Mouse (Mus musculus) hindbrain, embryonic 11.5 days (tissue): ENCODE data around the gene Coa3. TPM values are rescaled to one million over a fixed set of nuclear protein-coding genes. Genes with fewer than 3 reads are reported as not detected.

Experiments used
- ATAC-seq: fragments of 200-750 bp; cut with Nextera tagmentation; 2 replicates; pipeline ENCODE4 v1.8.0; 2017; ENCODE audit warnings: mild to moderate bottlenecking, moderate TSS enrichment, moderate library complexity; ENCODE audit not compliant: low FRiP score
- DNase-seq: peaks from one replicate; pipeline ENCODE4 v3.0.0-alpha.2; 2015; ENCODE audit warnings: low spot score
- H3K27ac ChIP-seq: fragments of 300-500 bp; sonication (generic); 2 replicates; pipeline ENCODE4 v1.5.1; 2014; ENCODE audit warnings: mild to moderate bottlenecking, low read depth, low read length
- H3K27me3 ChIP-seq: fragments of 300-500 bp; sonication (generic); 2 replicates; pipeline ENCODE4 v1.6.1; 2014; ENCODE audit warnings: mild to moderate bottlenecking, low read length, moderate library complexity, mixed read lengths; ENCODE audit not compliant: control insufficient read depth, insufficient read depth
- H3K36me3 ChIP-seq: fragments of 300-500 bp; sonication (generic); 2 replicates; pipeline ENCODE4 v1.6.1; 2014; ENCODE audit warnings: mild to moderate bottlenecking, low read length, moderate library complexity, mixed read lengths; ENCODE audit not compliant: control insufficient read depth, insufficient read depth
- H3K4me1 ChIP-seq: fragments of 300-500 bp; sonication (generic); replicated peaks from 2 replicates; pipeline ENCODE4 v1.6.1; 2014; ENCODE audit warnings: low read length, mixed read lengths; ENCODE audit not compliant: control insufficient read depth, insufficient read depth
- H3K4me2 ChIP-seq: fragments of 300-500 bp; sonication (generic); replicated peaks from 2 replicates; pipeline ENCODE4 v1.6.1; 2014; ENCODE audit warnings: mild to moderate bottlenecking, low read depth, low read length
- H3K4me3 ChIP-seq: fragments of 300-500 bp; sonication (generic); 2 replicates; pipeline ENCODE4 v1.5.1; 2014; ENCODE audit warnings: low read depth, low read length
- H3K9ac ChIP-seq: fragments of 300-500 bp; sonication (generic); 2 replicates; pipeline ENCODE4 v1.6.1; 2014; ENCODE audit warnings: low read depth, low read length
- H3K9me3 ChIP-seq: fragments of 300-500 bp; sonication (generic); 2 replicates; pipeline ENCODE4 v1.6.1; 2016; ENCODE audit warnings: low read length; ENCODE audit not compliant: control insufficient read depth
- WGBS: fragments of 180-500 bp; shearing (Covaris S2); extraction: QIAGEN DNeasy Blood & Tissue Kit; methylation state at CpG from one replicate; pipeline ENCODE4 v1.1.7; 2014; 5-methylcytosine and 5-hydroxymethylcytosine counted together
- polyA plus RNA-seq: library from polyadenylated mRNA; unstranded; fragments of >200 nt; fragmentation: Nextera tagmentation; extraction: Ambion mirVana; gene quantifications from 2 replicates; pipeline ENCODE4 v1.2.1, GENCODE M21; 2014

The Coa3 gene
- polyA plus RNA-seq, 1 experiment from 2014 or later, result 213 TPM

DNA sequence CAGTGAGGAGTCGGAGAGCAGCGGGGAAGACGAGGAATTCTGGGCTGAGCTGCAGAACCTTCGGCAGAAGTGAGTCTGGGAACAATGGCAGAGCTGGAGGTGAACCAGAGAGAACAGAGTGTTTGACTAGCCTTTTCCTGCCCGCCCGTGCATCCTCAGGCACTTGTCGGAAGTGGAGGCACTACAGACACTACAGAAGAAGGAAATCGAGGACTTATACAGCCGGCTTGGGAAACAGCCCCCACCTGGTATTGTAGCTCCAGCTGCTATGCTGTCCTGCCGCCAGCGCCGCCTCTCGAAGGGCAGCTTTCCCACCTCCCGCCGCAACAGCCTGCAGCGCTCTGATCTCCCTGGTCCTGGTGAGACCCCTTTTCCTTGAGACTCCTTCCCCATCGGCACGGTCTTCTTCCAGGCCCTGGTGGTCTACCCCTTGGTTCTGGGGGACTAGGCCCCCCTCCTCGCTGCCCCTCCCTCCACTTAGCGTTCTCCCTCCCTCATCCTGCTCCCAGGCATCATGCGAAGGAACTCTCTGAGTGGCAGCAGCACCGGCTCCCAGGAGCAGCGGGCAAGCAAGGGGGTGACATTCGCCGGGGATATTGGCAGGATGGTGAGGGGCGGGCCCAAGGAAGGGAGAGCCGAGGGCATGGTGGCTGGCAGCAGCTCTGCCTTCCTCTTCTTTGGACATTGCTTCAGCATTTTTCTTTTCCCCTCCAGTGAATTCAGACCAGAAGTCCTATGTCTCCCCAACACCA, 2.4 kb downstream of the Coa3 start:
- ATAC-seq (no peak), DNase-seq (no peak)
- Histone ChIP-seq H3K4me3 (0 out of 2 replicates have a peak overlapping the region, but pooled peaks have one; percentile 10), H3K4me2 (peak overlapping the region; percentile 15), H3K27ac (no peak overlapping the region), H3K4me1 (peaks cover 11% of the 10 kb centered on the region), H3K27me3 (no peaks in the 10 kb centered on the region; the same call in 1 of the 2 replicates), H3K36me3 (no peaks in the 10 kb centered on the region), H3K9ac (no peak overlapping the region), H3K9me3 (no peaks in the 10 kb centered on the region)
- 26% methylated on average over 27 of the region's 27 CpGs for WGBS

DNA sequence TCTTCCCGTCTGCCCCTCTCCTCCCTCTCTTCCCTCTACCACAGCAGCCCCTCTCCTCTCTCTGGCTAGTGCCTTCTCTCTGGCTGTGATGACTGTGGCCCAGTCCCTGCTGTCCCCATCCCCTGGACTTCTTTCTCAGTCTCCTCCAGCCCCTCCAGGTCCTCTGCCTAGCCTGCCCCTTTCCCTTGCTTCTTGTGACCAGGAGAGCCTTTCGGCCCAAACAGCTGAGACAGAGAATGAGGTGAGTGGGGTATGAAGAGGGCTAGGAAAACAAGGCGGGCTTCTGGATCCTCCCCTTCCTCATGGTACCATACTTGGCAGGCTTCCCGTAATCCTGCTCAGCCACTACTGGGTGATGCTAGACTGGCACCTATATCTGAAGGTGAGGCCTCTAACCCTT, 3.6 kb downstream of the Coa3 start:
- no peak for DNase-seq
- H3K27ac ChIP-seq, result no peak overlapping the region

DNA sequence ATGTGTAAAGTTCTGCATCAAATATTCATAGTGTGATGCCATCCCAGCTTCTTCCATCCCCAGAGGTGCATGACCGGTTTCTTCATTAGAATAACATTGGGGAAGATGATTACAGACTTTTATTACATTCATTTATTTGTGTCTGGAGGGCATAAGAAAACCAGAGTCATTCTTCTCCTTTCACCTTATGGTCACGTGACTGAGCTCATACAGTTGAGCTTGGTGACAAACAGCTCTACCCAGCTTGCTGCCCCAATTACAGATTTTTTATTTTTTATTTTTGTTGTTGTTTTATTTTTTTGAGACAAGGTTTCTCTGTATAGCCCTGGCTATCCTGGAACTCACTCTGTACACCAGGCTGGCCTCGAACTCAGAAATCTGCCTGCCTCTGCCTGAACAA, 6.5 kb downstream of the Coa3 start:
- Histone ChIP-seq H3K4me3 (no peak overlapping the region), H3K9me3 (no peaks in the 10 kb centered on the region), H3K27ac (no peak overlapping the region), H3K36me3 (no peaks in the 10 kb centered on the region), H3K9ac (no peak overlapping the region), H3K27me3 (no peaks in the 10 kb centered on the region; the same call in 1 of the 2 replicates), H3K4me1 (peaks cover 3% of the 10 kb centered on the region; the same call in 1 of the 2 replicates), H3K4me2 (no peak overlapping the region)
- ATAC-seq (no peak), DNase-seq (no peak)
- 86% methylated on average over 3 of the region's 3 CpGs for WGBS

More for the DNA sequence above, 3.6 kb downstream of the Coa3 start:
- Histone ChIP-seq H3K4me1 (peaks cover 11% of the 10 kb centered on the region), H3K4me3 (no peak overlapping the region), H3K4me2 (no peak overlapping the region), H3K27me3 (no peaks in the 10 kb centered on the region; the same call in 1 of the 2 replicates), H3K9me3 (no peaks in the 10 kb centered on the region), H3K9ac (no peak overlapping the region), H3K36me3 (no peaks in the 10 kb centered on the region)
- no peak for ATAC-seq
- 90% methylated on average over 4 of the region's 4 CpGs for WGBS

DNA sequence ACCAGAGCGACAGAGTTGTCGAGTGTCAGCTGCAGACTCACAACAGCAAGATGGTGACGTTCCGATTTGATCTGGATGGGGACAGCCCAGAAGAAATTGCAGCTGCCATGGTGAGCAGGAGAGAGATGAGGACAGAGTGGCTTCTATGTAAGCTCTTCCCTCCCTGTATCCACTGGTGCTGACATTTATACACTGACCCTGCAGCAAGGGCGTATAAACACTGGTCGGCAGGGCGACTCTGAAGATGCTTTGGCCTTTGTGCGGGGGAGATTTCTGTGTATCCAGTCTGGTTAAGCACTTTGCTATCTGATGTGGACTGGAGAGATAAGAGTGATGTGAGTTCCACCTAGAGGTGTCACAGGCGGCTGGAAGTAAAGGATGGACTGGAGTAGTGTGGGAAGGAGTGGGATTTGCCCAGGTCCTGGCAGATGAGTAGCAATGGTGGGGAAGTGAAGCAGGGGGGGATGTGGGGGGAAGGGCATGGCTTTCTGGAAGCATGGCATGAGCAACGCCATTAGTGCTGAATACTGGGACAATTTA, 9.3 kb downstream of the Coa3 start:
- no peaks in the 10 kb centered on the region for H3K4me1 ChIP-seq
- ATAC-seq (no peak), DNase-seq (peak; percentile 66)
- H3K9ac ChIP-seq, result no peak overlapping the region
- H3K27me3 ChIP-seq, result peaks cover 9% of the 10 kb centered on the region
- no peak overlapping the region for H3K27ac ChIP-seq
- no peaks in the 10 kb centered on the region for H3K9me3 ChIP-seq
- H3K4me2 ChIP-seq, result no peak overlapping the region
- 34% methylated on average over 10 of the region's 10 CpGs for WGBS
- H3K4me3 ChIP-seq, result no peak overlapping the region
- H3K36me3 ChIP-seq, result no peaks in the 10 kb centered on the region

DNA sequence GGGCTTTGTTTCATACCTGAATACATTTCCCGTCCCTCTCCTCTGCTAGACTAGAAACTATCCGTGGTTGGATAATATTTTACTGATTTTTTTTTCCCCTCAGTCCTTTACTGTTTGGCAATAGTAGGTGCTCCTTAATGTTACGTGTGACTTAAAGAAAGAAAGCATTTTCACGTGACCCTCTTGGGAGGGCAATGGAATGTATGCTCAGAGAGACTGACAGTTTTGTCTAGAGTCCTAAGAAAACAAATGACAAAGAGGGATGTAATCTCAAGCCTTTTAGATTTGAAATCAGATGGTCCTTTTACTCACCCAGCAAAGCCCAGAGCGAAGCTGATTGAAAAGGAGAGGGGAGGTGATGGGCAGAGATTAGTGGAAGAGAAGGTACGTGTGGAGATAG, 13.0 kb downstream of the Coa3 start:
- peaks cover 8% of the 10 kb centered on the region for H3K4me1 ChIP-seq
- no peaks in the 10 kb centered on the region for H3K36me3 ChIP-seq
- no peak overlapping the region for H3K9ac ChIP-seq
- no peak overlapping the region for H3K27ac ChIP-seq
- H3K4me3 ChIP-seq, result no peak overlapping the region
- ATAC-seq, result no peak
- H3K9me3 ChIP-seq, result no peaks in the 10 kb centered on the region
- H3K4me2 ChIP-seq, result no peak overlapping the region
- no peak for DNase-seq
- WGBS, result 26% methylated on average over 6 of the region's 6 CpGs
- peaks cover 39% of the 10 kb centered on the region for H3K27me3 ChIP-seq

DNA sequence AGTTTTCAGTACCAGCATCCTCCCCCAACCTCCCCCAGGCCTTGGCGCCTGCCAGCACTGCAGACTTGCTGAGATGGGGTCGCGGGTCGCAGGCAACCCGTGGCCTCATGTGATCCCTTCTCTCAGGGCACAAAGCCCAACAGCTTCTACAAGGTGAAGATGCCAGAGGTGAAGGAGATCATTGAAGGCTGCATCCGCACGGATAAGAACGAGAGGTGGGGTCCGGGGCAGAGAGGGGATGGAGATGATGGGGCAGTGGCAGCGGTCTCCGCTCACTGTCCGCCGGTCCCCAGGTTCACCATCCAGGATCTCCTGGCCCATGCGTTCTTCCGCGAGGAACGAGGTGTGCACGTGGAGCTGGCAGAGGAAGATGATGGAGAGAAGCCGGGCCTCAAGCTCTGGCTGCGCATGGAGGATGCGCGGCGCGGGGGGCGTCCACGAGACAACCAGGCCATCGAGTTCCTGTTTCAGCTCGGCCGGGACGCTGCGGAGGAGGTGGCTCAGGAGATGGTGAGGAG, 13.9 kb downstream of the Coa3 start:
- DNase-seq, result peak; percentile 61
- Histone ChIP-seq H3K27me3 (peaks cover 41% of the 10 kb centered on the region), H3K27ac (no peak overlapping the region), H3K9me3 (no peaks in the 10 kb centered on the region), H3K9ac (0 out of 2 replicates have a peak overlapping the region, but pooled peaks have one; percentile 13), H3K4me3 (peak overlapping the region; percentile 19), H3K4me1 (peaks cover 10% of the 10 kb centered on the region), H3K4me2 (peak overlapping the region; percentile 36), H3K36me3 (no peaks in the 10 kb centered on the region)
- no peak for ATAC-seq
- WGBS, result 2% methylated on average over 31 of the region's 31 CpGs

DNA sequence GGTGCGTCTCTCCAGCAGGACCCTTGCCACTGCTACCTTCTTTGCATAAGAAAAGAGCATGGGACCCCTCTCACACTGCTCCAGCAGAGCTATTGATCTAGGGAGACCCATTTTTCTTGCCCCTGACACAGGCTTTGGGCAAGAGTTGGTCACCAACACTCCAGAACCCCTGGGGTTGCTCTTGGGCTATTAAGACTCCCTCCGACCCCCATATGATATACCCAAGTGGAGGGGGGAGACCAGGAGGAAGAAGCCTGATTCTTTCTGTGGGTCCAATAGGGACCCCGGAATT, 15.0 kb downstream of the Coa3 start:
- Histone ChIP-seq H3K4me1 (peaks cover 16% of the 10 kb centered on the region), H3K4me3 (no peak overlapping the region), H3K4me2 (no peak overlapping the region), H3K27me3 (peaks cover 41% of the 10 kb centered on the region), H3K36me3 (no peaks in the 10 kb centered on the region), H3K9me3 (no peaks in the 10 kb centered on the region), H3K9ac (no peak overlapping the region), H3K27ac (no peak overlapping the region)
- ATAC-seq (no peak), DNase-seq (no peak)
- 2% methylated on average over 3 of the region's 3 CpGs for WGBS

DNA sequence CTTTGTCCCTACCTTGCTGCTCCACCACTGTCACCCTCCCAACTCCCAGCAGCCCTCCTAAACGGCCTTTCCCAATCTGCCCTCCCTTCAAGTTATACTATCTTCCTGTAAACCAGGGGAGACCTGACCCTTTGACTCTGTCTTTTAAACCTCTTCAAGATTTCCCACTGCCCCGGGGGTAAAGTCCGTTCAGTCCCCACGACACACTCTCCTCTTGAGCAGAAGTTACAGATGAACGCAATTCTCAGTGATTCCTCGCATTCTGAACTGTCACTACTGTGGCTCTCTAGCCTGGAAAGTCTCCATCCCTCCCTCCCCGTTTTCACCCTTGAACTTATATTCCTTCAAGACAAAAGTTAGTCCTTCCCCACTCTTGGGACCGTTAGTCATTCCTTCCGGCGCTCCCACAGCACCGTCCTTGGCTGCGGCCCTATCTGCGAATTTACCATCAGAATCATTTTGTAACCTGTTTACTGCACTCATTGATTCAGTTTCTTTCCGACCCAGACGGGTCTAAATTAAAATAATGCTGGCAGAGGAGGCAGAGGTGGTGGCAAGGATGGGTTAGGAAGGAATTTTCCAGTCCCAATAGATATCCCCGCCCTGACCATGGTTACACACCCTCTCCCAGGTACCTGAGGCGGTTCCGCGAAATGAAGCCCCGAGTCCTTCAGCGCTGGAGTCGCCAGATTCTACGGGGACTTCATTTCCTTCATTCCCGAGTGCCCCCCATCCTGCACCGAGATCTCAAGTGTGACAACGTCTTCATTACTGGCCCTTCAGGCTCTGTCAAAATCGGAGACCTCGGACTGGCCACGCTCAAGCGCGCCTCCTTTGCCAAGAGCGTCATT, 15.6 kb downstream of the Coa3 start:
- H3K9me3 ChIP-seq, result no peaks in the 10 kb centered on the region
- DNase-seq, result peak; percentile 57
- peaks cover 18% of the 10 kb centered on the region for H3K4me1 ChIP-seq
- H3K4me3 ChIP-seq, result peak overlapping the region; percentile 6; the same call in 1 of the 2 replicates
- H3K4me2 ChIP-seq, result no peak overlapping the region; the same call in 1 of the 2 replicates
- H3K36me3 ChIP-seq, result no peaks in the 10 kb centered on the region
- H3K27ac ChIP-seq, result no peak overlapping the region
- no peak overlapping the region for H3K9ac ChIP-seq
- WGBS, result 1% methylated on average over 32 of the region's 32 CpGs
- peaks cover 41% of the 10 kb centered on the region for H3K27me3 ChIP-seq
- no peak for ATAC-seq
